Mouse (Mus musculus) heart, embryonic 16.5 days (tissue): ENCODE measurements around the gene Nadk. TPM values are rescaled to one million over a fixed set of nuclear protein-coding genes. Genes with fewer than 3 reads are reported as not detected.

ENCODE experiments used
- ATAC-seq: fragments of 200-750 bp; cut with Nextera tagmentation; replicated peaks from 2 replicates; pipeline ENCODE4 v1.8.0; 2017; ENCODE audit warnings: moderate number of reproducible peaks; ENCODE audit not compliant: insufficient read depth, low FRiP score; ENCODE audit errors: extremely low read depth
- H3K27ac ChIP-seq: fragments of 300-500 bp; sonication (generic); 2 replicates; pipeline ENCODE4 v1.5.1; 2014; ENCODE audit warnings: mild to moderate bottlenecking, low read length, control low read depth, moderate library complexity
- H3K27me3 ChIP-seq: fragments of 300-500 bp; sonication (generic); 2 replicates; pipeline ENCODE4 v1.6.1; 2014; ENCODE audit warnings: low read length, mixed read lengths; ENCODE audit not compliant: control insufficient read depth, insufficient read depth
- H3K36me3 ChIP-seq: fragments of 300-500 bp; sonication (generic); 2 replicates; pipeline ENCODE4 v1.6.1; 2014; ENCODE audit not compliant: control insufficient read depth, insufficient read depth
- H3K4me1 ChIP-seq: fragments of 300-500 bp; sonication (generic); 2 replicates; pipeline ENCODE4 v1.6.1; 2014; ENCODE audit warnings: low read length, mixed read lengths; ENCODE audit not compliant: control insufficient read depth, insufficient read depth
- H3K4me2 ChIP-seq: fragments of 300-500 bp; sonication (generic); 2 replicates; pipeline ENCODE4 v1.6.1; 2014; ENCODE audit warnings: low read depth, mild to moderate bottlenecking, control low read depth, low read length
- H3K4me3 ChIP-seq: fragments of 300-500 bp; sonication (generic); 2 replicates; pipeline ENCODE4 v1.5.1; 2014; ENCODE audit warnings: mild to moderate bottlenecking, control low read depth, low read length
- H3K9ac ChIP-seq: fragments of 300-500 bp; sonication (generic); 2 replicates; pipeline ENCODE4 v1.6.1; 2014; ENCODE audit warnings: low read length, control low read depth
- H3K9me3 ChIP-seq: fragments of 300-500 bp; sonication (generic); replicated peaks from 2 replicates; pipeline ENCODE4 v1.6.1; 2016; ENCODE audit warnings: low read length; ENCODE audit not compliant: control insufficient read depth
- WGBS: fragments of 180-500 bp; shearing (Covaris S2); extraction: QIAGEN DNeasy Blood & Tissue Kit; methylation state at CpG from one replicate; pipeline ENCODE4 v1.1.7; 2014; 5-methylcytosine and 5-hydroxymethylcytosine counted together
- polyA plus RNA-seq: library from polyadenylated mRNA; unstranded; fragments of >200 nt; fragmentation: Nextera tagmentation; extraction: Ambion mirVana; gene quantifications from 2 replicates; pipeline ENCODE4 v1.2.1, GENCODE M21; 2015

The Nadk gene
- polyA plus RNA-seq, 1 experiment from 2014 or later = 52.8 TPM

DNA sequence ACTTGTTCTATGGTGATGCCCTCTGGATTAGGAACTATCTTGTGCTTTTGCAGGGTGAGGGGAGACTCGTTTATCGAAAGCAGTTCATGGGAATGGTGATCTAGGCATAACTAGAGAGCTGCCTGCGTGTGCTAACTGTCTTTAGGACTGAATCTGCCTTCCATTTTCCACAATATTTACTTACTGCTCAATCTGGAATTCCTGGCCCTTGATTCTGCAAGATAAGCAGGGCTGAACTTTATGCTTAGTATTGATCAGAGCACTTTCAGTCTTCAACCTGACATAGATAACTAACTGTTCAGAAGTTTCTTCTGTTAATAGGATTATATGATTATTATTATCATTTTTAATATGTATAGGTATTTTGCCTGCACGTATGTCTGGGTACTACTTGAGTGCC, 43.0 kb downstream of the Nadk start:
- no peak overlapping the region for H3K4me3 ChIP-seq
- no peaks in the 10 kb centered on the region for H3K27me3 ChIP-seq
- peaks cover 10% of the 10 kb centered on the region; the same call in 1 of the 2 replicates for H3K36me3 ChIP-seq
- no peak for ATAC-seq
- H3K27ac ChIP-seq = no peak overlapping the region
- H3K4me2 ChIP-seq = no peak overlapping the region
- H3K4me1 ChIP-seq = peaks cover 7% of the 10 kb centered on the region
- WGBS = 88% methylated on average over 4 of the region's 4 CpGs
- H3K9me3 ChIP-seq = no peaks in the 10 kb centered on the region
- H3K9ac ChIP-seq = no peak overlapping the region

GRCm38 (mm10) chr4:155606825-155607224, 44.6 kb downstream of the Nadk start:
- no peak for ATAC-seq
- Histone ChIP-seq H3K27me3 (no peaks in the 10 kb centered on the region), H3K4me2 (no peak overlapping the region), H3K4me1 (peaks cover 7% of the 10 kb centered on the region), H3K9ac (no peak overlapping the region), H3K4me3 (no peak overlapping the region), H3K27ac (no peak overlapping the region), H3K36me3 (peaks cover 17% of the 10 kb centered on the region), H3K9me3 (no peaks in the 10 kb centered on the region)
- 75% methylated on average over 2 of the region's 2 CpGs for WGBS

- Histone ChIP-seq H3K9ac (no peak overlapping the region), H3K4me1 (no peaks in the 10 kb centered on the region), H3K27ac (no peak overlapping the region), H3K27me3 (no peaks in the 10 kb centered on the region), H3K4me3 (no peak overlapping the region), H3K4me2 (no peak overlapping the region), H3K9me3 (no peaks in the 10 kb centered on the region), H3K36me3 (peaks cover 42% of the 10 kb centered on the region)
- ATAC-seq = no peak
- 83% methylated on average over 3 of the region's 3 CpGs for WGBS
Observed at GRCm38 (mm10) chr4:155611860-155612259, 49.7 kb downstream of the Nadk start.

- Histone ChIP-seq H3K4me2 (no peak overlapping the region), H3K9ac (no peak overlapping the region), H3K27ac (no peak overlapping the region), H3K4me1 (no peaks in the 10 kb centered on the region), H3K4me3 (no peak overlapping the region), H3K9me3 (no peaks in the 10 kb centered on the region), H3K27me3 (no peaks in the 10 kb centered on the region), H3K36me3 (peaks cover 55% of the 10 kb centered on the region)
- ATAC-seq = no peak
- 95% methylated on average over 3 of the region's 3 CpGs for WGBS
Observed at GRCm38 (mm10) chr4:155613264-155613663, 51.1 kb downstream of the Nadk start.

GRCm38 (mm10) chr4:155618321-155618720, 56.1 kb downstream of the Nadk start:
- no peaks in the 10 kb centered on the region for H3K27me3 ChIP-seq
- H3K9me3 ChIP-seq = no peaks in the 10 kb centered on the region
- 81% methylated on average over 5 of the region's 5 CpGs for WGBS
- H3K9ac ChIP-seq = no peak overlapping the region
- H3K4me3 ChIP-seq = no peak overlapping the region
- no peak; the same call in 1 of the 2 replicates for ATAC-seq
- H3K27ac ChIP-seq = no peak overlapping the region
- peaks cover 50% of the 10 kb centered on the region for H3K36me3 ChIP-seq
- H3K4me1 ChIP-seq = no peaks in the 10 kb centered on the region
- no peak overlapping the region for H3K4me2 ChIP-seq

GRCm38 (mm10) chr4:155624338-155625291, 62.4 kb downstream of the Nadk start, which contains the start of gene Cdk11b:
Cdk11b (plus strand) TSS chr4:155624854.
- Histone ChIP-seq H3K27me3 (no peaks in the 10 kb centered on the region), H3K9ac (peak within 1 kb of the TSS; percentile 94), H3K9me3 (no peaks in the 10 kb centered on the region), H3K4me3 (peak within 1 kb of the TSS; percentile 98), H3K27ac (peak within 1 kb of the TSS; percentile 96), H3K36me3 (peaks cover 37% of the 10 kb centered on the region), H3K4me1 (peaks cover 8% of the 10 kb centered on the region), H3K4me2 (peak within 1 kb of the TSS; percentile 86)
- WGBS = under 1% methylated on average over 84 of the region's 84 CpGs
- peak; percentile 100 for ATAC-seq

DNA sequence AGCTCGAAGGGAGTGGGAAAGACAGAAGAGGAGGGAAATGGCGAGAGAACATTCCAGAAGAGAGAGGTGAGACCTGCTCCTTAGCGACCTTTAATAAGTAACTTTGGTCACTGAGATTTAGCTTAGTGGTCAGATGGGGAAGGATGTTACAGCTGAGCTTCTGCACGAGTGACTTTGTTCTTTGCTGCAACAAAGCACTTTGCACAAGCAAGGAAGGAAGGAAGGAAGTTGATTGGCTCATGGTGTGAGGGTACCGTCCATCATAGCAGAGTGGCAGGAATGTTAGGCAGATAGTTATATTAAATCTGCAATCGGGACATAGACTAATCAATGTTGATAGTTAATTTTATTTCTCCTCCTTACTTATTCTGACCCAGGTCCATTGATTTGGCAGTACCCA, 68.1 kb downstream of the Nadk start:
- WGBS = 81% methylated on average over 6 of the region's 6 CpGs
- Histone ChIP-seq H3K27me3 (no peaks in the 10 kb centered on the region), H3K27ac (no peak overlapping the region), H3K36me3 (peaks cover 60% of the 10 kb centered on the region), H3K4me1 (peaks cover 2% of the 10 kb centered on the region), H3K4me3 (no peak overlapping the region), H3K9me3 (no peaks in the 10 kb centered on the region), H3K9ac (no peak overlapping the region), H3K4me2 (no peak overlapping the region)
- ATAC-seq = no peak

DNA sequence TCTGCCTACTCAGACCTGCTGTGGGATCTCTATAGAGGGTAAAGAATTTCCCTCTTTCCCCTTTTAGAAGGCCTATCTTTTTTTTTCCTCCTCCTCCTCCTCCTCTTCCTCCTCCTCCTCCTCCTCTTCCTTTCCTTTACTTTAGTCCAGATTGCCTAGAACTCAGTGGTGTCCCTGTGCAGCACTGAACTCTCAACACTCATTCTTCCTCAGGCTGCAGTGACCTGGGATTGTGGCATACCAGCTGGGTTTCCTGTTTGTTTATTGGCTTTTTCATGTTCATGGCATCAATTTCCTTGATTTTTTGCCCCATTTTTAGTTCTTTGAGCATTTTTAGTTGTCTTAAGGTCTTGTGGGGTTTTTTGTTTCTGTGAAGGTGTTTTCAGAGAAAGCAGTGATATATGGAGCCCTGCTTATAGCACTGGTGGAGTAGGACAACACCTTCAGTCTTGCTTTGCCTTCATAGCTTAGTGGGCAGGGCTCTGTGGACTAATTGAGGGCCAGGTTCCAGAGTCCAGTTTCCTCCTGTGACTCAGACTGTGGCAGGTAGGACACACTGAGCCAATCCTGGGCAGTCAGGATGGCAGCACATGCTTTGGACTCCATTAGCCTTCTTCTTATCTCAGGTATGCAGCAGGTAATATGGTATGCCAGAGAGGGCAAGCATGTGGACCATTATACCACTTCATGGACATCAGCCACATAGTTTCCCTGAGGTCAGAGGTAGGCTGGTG, 73.8 kb downstream of the Nadk start:
- Histone ChIP-seq H3K4me1 (no peaks in the 10 kb centered on the region), H3K4me3 (no peak overlapping the region), H3K9me3 (no peaks in the 10 kb centered on the region), H3K9ac (no peak overlapping the region), H3K4me2 (no peak overlapping the region), H3K27me3 (no peaks in the 10 kb centered on the region), H3K27ac (no peak overlapping the region), H3K36me3 (peaks cover 69% of the 10 kb centered on the region)
- no peak for ATAC-seq
